Mouse (Mus musculus) embryo, embryonic 11.5 days (tissue): ENCODE measurements around the gene Tprg.

Experiments
- DNase-seq: peaks from one replicate; pipeline ENCODE4 v3.0.0-alpha.2; 2012; ENCODE audit warnings: low read depth, low spot score

Tprg gene

GRCm38 (mm10) chr16:25286517-25286916 lies at the start of gene Tprg:
TSS of gene Tprg (plus strand) at chr16:25286817.
- DNase-seq, result no peak

GRCm38 (mm10) chr16:25238274-25239050 lies 48.2 kb upstream of the Tprg start:
- no peak for DNase-seq

- DNase-seq, result no peak
These were observed 37.7 kb upstream of the Tprg start for GRCm38 (mm10) chr16:25248889-25249288.

- no peak for DNase-seq
These were observed 36.4 kb upstream of the Tprg start for GRCm38 (mm10) chr16:25250129-25250749.

- no peak for DNase-seq
These were observed 35.5 kb upstream of the Tprg start for GRCm38 (mm10) chr16:25251080-25251479.

- DNase-seq, result no peak
These were observed 32.0 kb upstream of the Tprg start for GRCm38 (mm10) chr16:25254646-25255045.

GRCm38 (mm10) chr16:25255186-25255585 lies 31.4 kb upstream of the Tprg start:
- no peak for DNase-seq

GRCm38 (mm10) chr16:25255603-25256260 lies 30.9 kb upstream of the Tprg start:
- DNase-seq, result no peak

GRCm38 (mm10) chr16:25262306-25262705 lies 24.3 kb upstream of the Tprg start:
- DNase-seq, result no peak

GRCm38 (mm10) chr16:25262965-25263364 lies 23.7 kb upstream of the Tprg start:
- no peak for DNase-seq

- peak; percentile 68 for DNase-seq
These were observed 23.0 kb upstream of the Tprg start for GRCm38 (mm10) chr16:25263520-25264149.

GRCm38 (mm10) chr16:25265177-25265576 lies 21.4 kb upstream of the Tprg start:
- DNase-seq, result no peak

- no peak for DNase-seq
These were observed 18.3 kb upstream of the Tprg start for GRCm38 (mm10) chr16:25268276-25268675.

GRCm38 (mm10) chr16:25282563-25282962 lies 4.1 kb upstream of the Tprg start:
- DNase-seq, result no peak

- DNase-seq, result no peak
These were observed 7.1 kb downstream of the Tprg start for GRCm38 (mm10) chr16:25293753-25294152.

- DNase-seq, result no peak
These were observed 8.9 kb downstream of the Tprg start for GRCm38 (mm10) chr16:25295546-25295945.

GRCm38 (mm10) chr16:25296746-25297145 lies 10.1 kb downstream of the Tprg start:
- no peak for DNase-seq

- no peak for DNase-seq
These were observed 11.6 kb downstream of the Tprg start for GRCm38 (mm10) chr16:25298204-25298603.

GRCm38 (mm10) chr16:25302616-25303015 lies 16.0 kb downstream of the Tprg start:
- DNase-seq, result no peak

- DNase-seq, result no peak
These were observed 27.4 kb downstream of the Tprg start for GRCm38 (mm10) chr16:25314006-25314405.

- DNase-seq, result no peak
These were observed 28.5 kb downstream of the Tprg start for GRCm38 (mm10) chr16:25315090-25315489.

GRCm38 (mm10) chr16:25325631-25326238 lies 39.1 kb downstream of the Tprg start:
- no peak for DNase-seq
